Mouse (Mus musculus) MEL (cell line): ENCODE measurements around the gene Meiob.

ENCODE experiments used
- BHLHE40 ChIP-seq: IDR thresholded peaks from 2 replicates; pipeline ENCODE4 v1.6.1; 2012; ENCODE audit warnings: low read depth, mild to moderate bottlenecking, inconsistent platforms, low read length, improper control_type of control experiment, borderline replicate concordance
- CHD1 ChIP-seq: IDR thresholded peaks from 2 replicates; pipeline ENCODE4 v1.6.1; 2012; ENCODE audit warnings: low read depth, mild to moderate bottlenecking, inconsistent platforms, low read length, improper control_type of control experiment
- CTCF ChIP-seq, 3 experiments: IDR thresholded peaks in 2 of 3; conservative IDR thresholded peaks in 1 of 3; 2 replicates each; pipeline ENCODE4 v1.5.1; 2011 to 2012; ENCODE audit warnings: low read length in 3 of 3, low read depth in 2 of 3, mild to moderate bottlenecking in 2 of 3, improper control_type of control experiment in 1 of 3, inconsistent platforms in 1 of 3, mixed read lengths in 1 of 3, moderate library complexity in 1 of 3; ENCODE audit not compliant: control insufficient read depth in 1 of 3, insufficient read depth in 1 of 3, poor library complexity in 1 of 3, severe bottlenecking in 1 of 3
- EP300 ChIP-seq, 2 experiments: IDR thresholded peaks; 2 replicates each; pipeline ENCODE4 v1.6.1; 2011; ENCODE audit warnings: improper control_type of control experiment in 2 of 2, low read length in 2 of 2, low read depth in 1 of 2, mild to moderate bottlenecking in 1 of 2
- ETS1 ChIP-seq: IDR thresholded peaks from 2 replicates; pipeline ENCODE4 v1.6.1; 2012; ENCODE audit warnings: low read depth, mild to moderate bottlenecking, inconsistent platforms, low read length, improper control_type of control experiment, moderate library complexity
- GATA1 ChIP-seq: IDR thresholded peaks from 2 replicates; pipeline ENCODE4 v1.6.1; 2011; ENCODE audit warnings: low read depth, low read length, improper control_type of control experiment
- HCFC1 ChIP-seq: IDR thresholded peaks from 2 replicates; pipeline ENCODE4 v1.6.1; 2012; ENCODE audit warnings: low read depth, mild to moderate bottlenecking, inconsistent platforms, low read length, improper control_type of control experiment, moderate library complexity
- JUND ChIP-seq: IDR thresholded peaks from 2 replicates; pipeline ENCODE4 v1.6.1; 2011; ENCODE audit warnings: low read depth, mild to moderate bottlenecking, improper control_type of control experiment, low read length
- MYB ChIP-seq: IDR thresholded peaks from 2 replicates; pipeline ENCODE4 v1.6.1; 2011; ENCODE audit warnings: mild to moderate bottlenecking, low read depth, low read length, improper control_type of control experiment
- USF1 ChIP-seq: IDR thresholded peaks from 2 replicates; pipeline ENCODE4 v1.6.1; 2014; ENCODE audit warnings: low read depth, mild to moderate bottlenecking, inconsistent platforms, low read length, improper control_type of control experiment, moderate library complexity
- ZC3H11A ChIP-seq: IDR thresholded peaks from 2 replicates; pipeline ENCODE4 v1.6.1; 2012; ENCODE audit warnings: low read depth, mild to moderate bottlenecking, inconsistent platforms, low read length, improper control_type of control experiment
- ZKSCAN1 ChIP-seq: IDR thresholded peaks from 2 replicates; pipeline ENCODE4 v1.6.1; 2012; ENCODE audit warnings: low read depth, mild to moderate bottlenecking, inconsistent platforms, low read length, improper control_type of control experiment, moderate library complexity

- TF ChIP-seq CTCF (IDR thresholded peaks at IDR 0.05 in 2 of 3, conservative IDR thresholded peaks at IDR 0.05 in 1 of 3; ENCODE audit: control insufficient read depth in 1 of 3, insufficient read depth in 1 of 3, low read depth in 2 of 3, low read length in 3 of 3, poor library complexity in 1 of 3, severe bottlenecking in 1 of 3) (no peak), JUND (no peak), MYB (no peak), ETS1 (no peak), GATA1 (no peak), ZKSCAN1 (no peak), BHLHE40 (no peak; the same call in 1 of the 2 replicates), EP300 (IDR thresholded peaks at IDR 0.05; ENCODE audit: low read depth in 1 of 2, low read length in 2 of 2) (no peak), USF1 (peak; percentile 95), HCFC1 (peak; percentile 52; the same call in 1 of the 2 replicates), ZC3H11A (no peak), CHD1 (no peak)
These were observed 46.1 kb downstream of the Meiob start, which contains the start of gene Fahd1 for GRCm38 (mm10) chr17:24850065-24850772.
